Mouse (Mus musculus) heart, embryonic 16.5 days (tissue): ENCODE measurements at regions not wholly inside any gene's neighbourhood (a gene's known extent, or its start where the extent isn't known, plus 50 kb on each side); places are given as distances from the start of the nearest gene placed in this dataset.

ENCODE experiments used
- ATAC-seq: fragments of 200-750 bp; cut with Nextera tagmentation; replicated peaks from 2 replicates; pipeline ENCODE4 v1.8.0; 2017; ENCODE audit warnings: moderate number of reproducible peaks; ENCODE audit not compliant: insufficient read depth, low FRiP score; ENCODE audit errors: extremely low read depth
- H3K27ac ChIP-seq: fragments of 300-500 bp; sonication (generic); 2 replicates; pipeline ENCODE4 v1.5.1; 2014; ENCODE audit warnings: mild to moderate bottlenecking, low read length, control low read depth, moderate library complexity
- H3K27me3 ChIP-seq: fragments of 300-500 bp; sonication (generic); 2 replicates; pipeline ENCODE4 v1.6.1; 2014; ENCODE audit warnings: low read length, mixed read lengths; ENCODE audit not compliant: control insufficient read depth, insufficient read depth
- H3K36me3 ChIP-seq: fragments of 300-500 bp; sonication (generic); 2 replicates; pipeline ENCODE4 v1.6.1; 2014; ENCODE audit not compliant: control insufficient read depth, insufficient read depth
- H3K4me1 ChIP-seq: fragments of 300-500 bp; sonication (generic); 2 replicates; pipeline ENCODE4 v1.6.1; 2014; ENCODE audit warnings: low read length, mixed read lengths; ENCODE audit not compliant: control insufficient read depth, insufficient read depth
- H3K4me2 ChIP-seq: fragments of 300-500 bp; sonication (generic); 2 replicates; pipeline ENCODE4 v1.6.1; 2014; ENCODE audit warnings: low read depth, mild to moderate bottlenecking, control low read depth, low read length
- H3K4me3 ChIP-seq: fragments of 300-500 bp; sonication (generic); 2 replicates; pipeline ENCODE4 v1.5.1; 2014; ENCODE audit warnings: mild to moderate bottlenecking, control low read depth, low read length
- H3K9ac ChIP-seq: fragments of 300-500 bp; sonication (generic); 2 replicates; pipeline ENCODE4 v1.6.1; 2014; ENCODE audit warnings: low read length, control low read depth
- H3K9me3 ChIP-seq: fragments of 300-500 bp; sonication (generic); replicated peaks from 2 replicates; pipeline ENCODE4 v1.6.1; 2016; ENCODE audit warnings: low read length; ENCODE audit not compliant: control insufficient read depth
- WGBS: fragments of 180-500 bp; shearing (Covaris S2); extraction: QIAGEN DNeasy Blood & Tissue Kit; methylation state at CpG from one replicate; pipeline ENCODE4 v1.1.7; 2014; 5-methylcytosine and 5-hydroxymethylcytosine counted together

DNA sequence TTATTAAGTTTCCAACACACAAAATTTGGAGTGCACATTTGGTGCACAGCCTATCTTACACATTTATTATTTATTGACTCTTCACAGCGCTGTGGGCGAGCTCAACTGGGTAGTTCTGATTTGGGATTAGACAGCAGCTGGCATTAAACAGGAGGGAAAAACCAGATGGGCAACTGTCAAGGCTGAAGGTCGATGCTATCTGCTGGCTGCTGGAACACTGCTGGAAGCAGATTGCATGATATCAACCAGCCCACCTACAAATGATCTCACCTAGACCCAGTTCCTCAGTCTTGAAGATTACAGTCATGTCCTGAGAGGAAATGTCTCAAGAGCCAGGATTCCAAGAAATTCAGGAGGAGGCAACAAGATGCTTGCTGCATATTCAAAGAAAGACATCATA lies 91.0 kb upstream of the Arid1b start:
- WGBS: 67% methylated on average over 3 of the region's 3 CpGs

DNA sequence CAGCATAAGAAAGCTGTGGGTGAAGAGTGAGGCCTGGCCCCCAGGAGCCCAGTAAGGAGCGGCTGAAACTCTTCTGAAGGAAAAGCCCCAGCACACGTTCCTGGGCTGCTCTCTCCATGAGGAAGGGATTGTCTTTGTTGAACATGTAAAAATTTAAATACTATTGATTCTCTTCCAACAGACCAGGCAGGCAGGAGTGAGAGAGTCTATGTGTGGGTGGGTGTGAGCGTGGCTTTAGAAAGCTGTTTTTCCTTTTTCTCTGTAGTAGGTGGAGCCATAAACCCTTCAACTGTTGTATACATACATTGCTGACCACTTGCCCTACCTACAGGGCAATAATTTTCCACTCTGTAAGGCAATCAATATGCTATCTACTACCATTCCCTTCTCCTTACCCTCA lies 87.6 kb upstream of the Arid1b start:
- Histone ChIP-seq H3K4me3 (no peak overlapping the region), H3K4me1 (peaks cover 8% of the 10 kb centered on the region; the same call in 1 of the 2 replicates), H3K4me2 (no peak overlapping the region), H3K27me3 (no peaks in the 10 kb centered on the region), H3K9me3 (no peaks in the 10 kb centered on the region), H3K27ac (no peak overlapping the region; the same call in 1 of the 2 replicates), H3K36me3 (no peaks in the 10 kb centered on the region), H3K9ac (no peak overlapping the region; the same call in 1 of the 2 replicates)
- ATAC-seq: no peak
- WGBS: 55% methylated on average over 3 of the region's 3 CpGs

More for the DNA sequence above, 91.0 kb upstream of the Arid1b start:
- no peak overlapping the region for H3K9ac ChIP-seq
- no peak for ATAC-seq
- H3K36me3 ChIP-seq: no peaks in the 10 kb centered on the region
- no peaks in the 10 kb centered on the region for H3K9me3 ChIP-seq
- no peak overlapping the region for H3K27ac ChIP-seq
- H3K4me1 ChIP-seq: peaks cover 3% of the 10 kb centered on the region; the same call in 1 of the 2 replicates
- H3K4me3 ChIP-seq: no peak overlapping the region
- no peaks in the 10 kb centered on the region for H3K27me3 ChIP-seq
- no peak overlapping the region for H3K4me2 ChIP-seq

DNA sequence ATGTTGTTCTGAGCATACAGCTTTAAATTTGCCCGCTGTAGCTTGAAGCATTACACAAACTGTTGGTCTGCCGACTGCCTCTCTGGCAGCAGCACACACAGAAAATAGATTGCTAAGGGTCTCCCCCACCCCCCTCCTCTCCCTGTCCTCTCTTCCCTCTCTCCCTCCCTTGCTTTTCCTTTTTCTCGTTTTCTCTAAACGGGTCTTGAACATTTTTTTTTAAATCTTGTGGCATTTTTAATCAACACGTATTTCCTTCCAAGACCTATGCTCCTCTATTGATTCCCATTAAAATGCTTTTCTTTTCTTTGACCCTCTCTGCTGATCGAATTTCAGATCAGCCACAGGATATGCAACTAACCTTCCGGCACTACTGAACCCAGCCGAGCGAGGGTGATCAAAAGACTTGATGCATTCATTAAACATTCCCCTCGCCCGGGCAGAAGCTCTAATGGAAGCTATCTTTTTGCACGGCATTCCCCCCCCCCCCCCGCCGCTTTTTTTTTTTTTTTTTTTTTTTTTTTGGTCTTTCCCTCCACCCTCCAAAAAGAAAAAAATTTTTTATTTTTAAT lies 86.9 kb upstream of the Arid1b start:
- H3K27me3 ChIP-seq: no peaks in the 10 kb centered on the region
- H3K4me1 ChIP-seq: peaks cover 8% of the 10 kb centered on the region; the same call in 1 of the 2 replicates
- no peak for ATAC-seq
- peak overlapping the region; percentile 72 for H3K4me3 ChIP-seq
- peak overlapping the region; percentile 90 for H3K9ac ChIP-seq
- H3K9me3 ChIP-seq: no peaks in the 10 kb centered on the region
- peak overlapping the region; percentile 78 for H3K4me2 ChIP-seq
- peak overlapping the region; percentile 99 for H3K27ac ChIP-seq
- H3K36me3 ChIP-seq: no peaks in the 10 kb centered on the region
- under 1% methylated on average over 12 of the region's 14 CpGs for WGBS

DNA sequence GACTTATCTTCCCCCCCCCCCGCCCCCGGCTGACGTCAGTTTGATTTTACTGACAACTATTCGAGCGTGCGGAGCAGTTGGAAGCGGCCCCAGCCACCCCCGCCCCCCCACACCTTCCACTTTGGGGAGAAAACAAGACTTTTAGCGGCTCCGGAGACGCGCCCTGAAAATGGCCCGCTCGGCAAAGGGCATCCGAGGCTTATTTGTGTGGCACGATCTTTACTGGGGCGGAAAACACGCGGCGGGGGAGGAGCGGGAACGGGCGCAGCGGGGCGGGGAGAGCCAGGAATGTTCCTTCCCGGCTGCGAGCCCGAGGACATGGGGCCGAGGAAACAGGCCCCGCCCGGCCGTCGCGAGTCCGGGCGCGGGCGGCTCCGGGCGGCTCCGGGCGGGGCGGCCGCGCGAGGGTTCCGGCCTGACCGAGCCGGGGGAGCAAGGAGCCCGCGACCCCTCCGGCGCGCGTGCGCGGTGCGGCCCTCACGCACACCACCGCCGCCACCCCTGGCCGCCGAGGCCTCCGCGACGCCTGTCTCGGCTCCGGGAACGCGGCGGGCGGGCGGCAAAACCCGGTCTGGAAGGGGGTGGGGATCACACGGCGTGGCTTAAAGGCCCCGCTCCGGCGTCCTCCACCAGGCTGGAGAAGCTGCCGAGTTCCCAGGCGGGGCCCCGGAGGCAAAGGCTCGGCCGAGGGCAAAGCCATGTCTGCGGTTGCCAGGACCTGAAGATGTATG lies 86.1 kb upstream of the Arid1b start:
- H3K27me3 ChIP-seq: no peaks in the 10 kb centered on the region
- H3K4me1 ChIP-seq: peaks cover 8% of the 10 kb centered on the region; the same call in 1 of the 2 replicates
- H3K4me2 ChIP-seq: peak overlapping the region; percentile 78
- under 1% methylated on average over 65 of the region's 85 CpGs for WGBS
- no peaks in the 10 kb centered on the region for H3K9me3 ChIP-seq
- peak overlapping the region; percentile 90 for H3K9ac ChIP-seq
- no peaks in the 10 kb centered on the region for H3K36me3 ChIP-seq
- peak; percentile 95 for ATAC-seq
- peak overlapping the region; percentile 72 for H3K4me3 ChIP-seq
- H3K27ac ChIP-seq: peak overlapping the region; percentile 99

DNA sequence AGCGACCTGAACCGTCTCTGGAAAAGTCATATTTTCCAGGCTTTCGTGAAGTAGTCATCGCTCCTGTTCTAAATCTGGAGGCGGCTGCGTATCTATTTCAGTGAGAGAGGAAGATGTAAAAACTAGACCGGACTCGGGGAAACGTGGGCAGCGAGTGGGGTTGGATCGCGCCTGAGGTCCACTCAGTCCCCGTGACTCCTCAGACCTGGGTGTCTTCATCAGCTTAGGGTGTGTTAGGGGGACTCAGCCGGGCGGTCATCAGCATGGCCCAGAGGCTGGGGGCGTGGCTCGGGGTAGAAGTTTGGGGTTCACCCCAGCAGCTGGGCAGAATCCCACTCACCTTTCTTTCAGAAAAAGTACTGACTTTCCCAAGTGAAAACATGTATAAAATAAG lies 85.6 kb upstream of the Arid1b start:
- WGBS: 2% methylated on average over 17 of the region's 17 CpGs
- Histone ChIP-seq H3K27me3 (no peaks in the 10 kb centered on the region), H3K4me3 (peak overlapping the region; percentile 72), H3K9me3 (no peaks in the 10 kb centered on the region), H3K4me1 (peaks cover 8% of the 10 kb centered on the region; the same call in 1 of the 2 replicates), H3K4me2 (peak overlapping the region; percentile 78), H3K36me3 (no peaks in the 10 kb centered on the region), H3K9ac (peak overlapping the region; percentile 90), H3K27ac (peak overlapping the region; percentile 99)
- ATAC-seq: peak; percentile 28; the same call in 1 of the 2 replicates

DNA sequence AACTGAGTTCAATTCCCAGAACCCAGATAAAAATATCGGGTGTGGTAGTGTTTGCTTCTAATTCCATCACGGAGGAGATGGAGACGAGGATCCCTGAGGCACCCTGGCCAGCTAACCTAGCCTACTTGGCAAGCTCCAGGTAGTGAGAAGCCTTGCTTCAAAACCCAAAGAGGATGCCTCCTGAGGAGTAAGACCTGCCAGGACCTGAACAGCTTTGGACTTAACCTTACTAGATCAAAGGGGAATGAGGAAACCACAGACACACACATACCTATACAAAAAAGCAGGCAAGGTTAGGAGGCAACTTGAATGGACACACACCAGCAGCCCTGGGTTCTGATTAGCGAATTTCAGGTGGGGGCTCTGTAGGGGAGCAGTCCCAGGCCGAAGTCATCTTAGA lies 84.0 kb upstream of the Arid1b start:
- H3K4me3 ChIP-seq: no peak overlapping the region
- H3K9me3 ChIP-seq: no peaks in the 10 kb centered on the region
- H3K9ac ChIP-seq: no peak overlapping the region
- no peaks in the 10 kb centered on the region for H3K36me3 ChIP-seq
- no peak overlapping the region for H3K27ac ChIP-seq
- no peaks in the 10 kb centered on the region for H3K27me3 ChIP-seq
- WGBS: 70% methylated on average over 5 of the region's 5 CpGs
- H3K4me2 ChIP-seq: no peak overlapping the region
- no peak for ATAC-seq
- H3K4me1 ChIP-seq: peaks cover 8% of the 10 kb centered on the region; the same call in 1 of the 2 replicates

DNA sequence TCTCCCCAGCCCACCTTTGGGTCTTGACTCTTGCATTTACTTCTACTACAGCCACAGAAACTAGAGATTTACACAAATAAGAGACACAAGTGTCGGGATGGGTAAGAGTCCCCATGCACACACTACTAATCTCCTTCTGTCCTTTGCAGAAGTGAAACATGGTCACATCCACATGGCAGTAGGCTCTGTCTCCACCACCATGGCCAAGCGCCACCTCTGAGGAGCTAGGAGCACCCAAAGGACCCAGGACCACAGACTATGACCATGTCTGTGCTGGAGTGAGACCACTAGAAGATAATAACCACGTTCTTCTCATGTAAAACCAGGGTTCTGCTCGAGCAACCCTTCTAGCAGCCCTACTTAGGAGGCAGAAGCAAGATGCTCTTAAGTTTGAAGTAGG lies 81.1 kb upstream of the Arid1b start:
- Histone ChIP-seq H3K4me2 (no peak overlapping the region), H3K4me1 (peaks cover 4% of the 10 kb centered on the region; the same call in 1 of the 2 replicates), H3K27me3 (no peaks in the 10 kb centered on the region), H3K27ac (no peak overlapping the region), H3K4me3 (no peak overlapping the region), H3K9me3 (no peaks in the 10 kb centered on the region), H3K9ac (no peak overlapping the region), H3K36me3 (no peaks in the 10 kb centered on the region)
- ATAC-seq: no peak
- WGBS: 80% methylated on average over 4 of the region's 4 CpGs

DNA sequence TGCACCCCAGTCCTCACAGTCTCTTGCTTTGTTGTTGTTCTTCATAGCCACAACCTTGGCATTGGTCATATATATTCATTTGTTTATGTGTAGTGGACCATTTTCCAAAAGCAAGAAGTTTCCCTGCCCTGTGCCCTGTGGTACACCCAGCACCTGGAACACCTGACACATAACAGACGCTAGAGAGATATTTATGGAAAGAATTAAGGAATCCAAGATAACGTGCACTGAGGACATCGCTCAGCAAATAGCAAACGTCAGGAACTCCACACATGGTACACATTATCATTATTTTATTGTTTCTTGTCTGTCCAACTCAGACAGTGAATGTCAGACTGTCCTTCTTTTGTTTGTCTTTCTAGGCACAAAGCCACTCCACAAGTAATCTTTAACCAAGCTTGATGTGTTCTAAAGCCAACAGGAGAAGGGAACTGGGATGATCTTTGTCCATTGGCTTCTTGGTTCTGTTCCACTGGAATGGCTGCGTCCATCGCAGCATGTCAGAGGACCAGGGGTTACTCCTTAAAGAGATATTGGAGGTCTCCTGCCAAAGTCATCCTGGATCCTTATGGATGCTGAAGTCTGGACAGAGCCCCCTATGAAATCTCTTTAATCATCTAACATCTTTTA lies 74.2 kb upstream of the Arid1b start:
- no peak overlapping the region for H3K4me2 ChIP-seq
- 59% methylated on average over 6 of the region's 6 CpGs for WGBS
- no peaks in the 10 kb centered on the region for H3K9me3 ChIP-seq
- H3K36me3 ChIP-seq: no peaks in the 10 kb centered on the region
- no peak overlapping the region for H3K27ac ChIP-seq
- H3K27me3 ChIP-seq: no peaks in the 10 kb centered on the region
- H3K4me1 ChIP-seq: peaks cover 2% of the 10 kb centered on the region; the same call in 1 of the 2 replicates
- ATAC-seq: no peak
- no peak overlapping the region for H3K4me3 ChIP-seq
- no peak overlapping the region for H3K9ac ChIP-seq

DNA sequence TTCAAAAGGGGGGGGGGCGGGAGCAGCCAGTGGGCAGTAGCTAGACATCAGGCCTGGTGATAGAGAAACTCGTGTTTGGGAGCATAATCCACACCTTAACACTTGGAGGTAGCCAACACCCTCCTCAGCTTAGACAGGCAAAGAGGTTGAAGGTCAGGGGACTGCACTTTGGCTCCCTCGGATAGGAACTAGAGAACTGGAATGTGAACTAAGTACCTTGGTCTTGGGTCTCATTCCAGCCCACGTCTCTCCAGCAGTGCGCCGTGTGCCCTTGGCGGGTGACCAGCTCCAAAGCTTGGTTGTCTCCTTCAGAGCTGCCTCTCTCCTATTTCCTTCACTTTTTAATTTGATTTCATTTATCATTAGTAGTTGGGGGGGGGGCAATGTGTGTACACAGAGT lies 73.0 kb upstream of the Arid1b start:
- no peak for ATAC-seq
- no peak overlapping the region for H3K4me3 ChIP-seq

More for the DNA sequence above, 73.0 kb upstream of the Arid1b start:
- Histone ChIP-seq H3K9me3 (no peaks in the 10 kb centered on the region), H3K27me3 (no peaks in the 10 kb centered on the region), H3K4me2 (no peak overlapping the region), H3K4me1 (peaks cover 2% of the 10 kb centered on the region; the same call in 1 of the 2 replicates), H3K27ac (no peak overlapping the region), H3K9ac (no peak overlapping the region), H3K36me3 (no peaks in the 10 kb centered on the region)
- WGBS: 63% methylated on average over 7 of the region's 7 CpGs
